Mouse (Mus musculus): ENCODE measurements at regions not wholly inside any gene's neighbourhood (a gene's known extent, or its start where the extent isn't known, plus 50 kb on each side); places are given as distances from the start of the nearest gene placed in this dataset.
A peak's percentile ranks its signal among the peaks of the same experiment; 100 is the strongest.

DNA sequence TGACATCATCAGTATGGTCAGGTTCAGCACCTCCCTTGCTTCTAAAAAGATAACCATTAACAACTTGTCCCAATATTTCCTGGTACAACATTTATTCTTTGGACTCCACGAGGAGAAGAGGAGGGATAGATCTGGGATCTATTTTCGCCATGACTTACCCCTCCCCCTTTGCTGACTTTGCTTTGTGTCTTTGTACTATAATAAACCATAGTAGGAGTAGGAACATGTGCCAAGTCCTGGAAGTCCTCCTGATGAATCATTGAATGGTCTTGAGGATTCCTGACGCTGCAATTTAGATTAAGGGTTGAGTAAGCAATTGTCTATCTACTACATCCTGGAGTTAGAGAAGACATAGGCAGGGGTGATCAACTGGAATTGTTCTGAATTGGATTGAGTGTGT lies 71.2 kb downstream of the Rbm11 start:
- DNase-seq (ENCODE audit: low spot score), result no peak

- DNase-seq (ENCODE audit: low spot score), result no peak
These were observed 74.9 kb downstream of the Rbm11 start for GRCm38 (mm10) chr16:75667589-75667988.

GRCm38 (mm10) chr16:75672112-75672511 lies 79.5 kb downstream of the Rbm11 start:
- no peak for DNase-seq (ENCODE audit: low spot score)

- peak; percentile 83 for DNase-seq (ENCODE audit: low spot score)
These were observed 83.2 kb downstream of the Rbm11 start for GRCm38 (mm10) chr16:75675871-75676270.

DNA sequence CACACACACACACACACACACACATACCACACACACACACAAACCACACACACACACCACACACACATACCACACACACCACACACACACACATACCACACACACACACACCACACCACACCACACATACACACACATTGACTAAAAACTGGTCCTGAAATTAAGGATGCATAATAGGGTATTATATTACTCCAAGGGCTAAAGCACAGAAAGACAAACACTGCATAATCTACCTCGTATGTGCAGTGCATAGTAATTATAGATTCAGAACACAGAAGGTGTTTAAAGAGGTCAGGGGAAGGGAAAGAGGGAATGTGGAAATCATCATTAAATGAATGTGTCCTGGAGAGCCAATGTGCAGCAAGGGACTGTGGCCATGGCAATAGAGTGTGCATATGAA lies 84.5 kb downstream of the Rbm11 start:
- DNase-seq (ENCODE audit: low spot score), result no peak
